Mouse (Mus musculus): Measurements from ENCODE around the gene Ltb4r2.

DNA sequence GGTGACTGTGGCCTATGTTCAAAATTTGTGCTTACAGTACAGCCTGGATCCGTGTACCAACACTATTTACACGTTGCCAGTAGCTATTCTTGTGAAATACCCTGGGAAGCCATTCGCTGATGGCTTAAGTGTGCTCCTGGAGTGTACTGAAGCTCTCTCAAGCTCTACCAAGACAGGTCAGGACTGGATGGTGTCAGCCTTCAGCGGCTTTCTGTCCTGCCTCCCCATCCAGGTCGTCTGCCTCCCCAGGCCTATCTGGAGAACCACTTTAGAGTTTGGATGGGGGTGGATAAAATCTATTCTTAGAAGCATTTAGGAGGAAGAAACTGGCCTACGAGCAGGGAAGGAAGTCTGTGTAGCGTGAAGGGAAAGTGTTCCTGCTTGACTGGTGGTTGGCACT is 1.9 kb downstream of the Ltb4r2 start:
- TF ChIP-seq RAD21 (IDR thresholded peaks at IDR 0.05; ENCODE audit: low read depth, low read length): no peak
- no peak for TF ChIP-seq JUND (conservative IDR thresholded peaks at IDR 0.05; ENCODE audit: low read depth, low read length)
- no peak for TF ChIP-seq MYC (IDR thresholded peaks at IDR 0.05; ENCODE audit: low read depth, low read length)
- no peak for TF ChIP-seq TCF12 (IDR thresholded peaks at IDR 0.05; ENCODE audit: low read depth, low read length)
- TF ChIP-seq MAX (IDR thresholded peaks at IDR 0.05; ENCODE audit: low read length): no peak
